In genomic region chr9:32500886-32501285, GRCm38 (mm10) we compare ENCODE assay signal across 14 mouse cellular contexts. TPM values are rescaled to one million over a fixed set of nuclear protein-coding genes. Genes with fewer than 3 reads are reported as not detected.
DNase-seq lines count a peak whose midpoint lies in the region; ATAC-seq and TF ChIP-seq lines count a peak whose summit lies in the region.
"Had no signal": no experiment of that assay in that cellular context is flagged by ENCODE, and none has a peak within 500 bp of the region (broad histone marks: within the 10 kb centered on the region; RNA-seq: fewer than 3 reads in every experiment).

No protein-coding gene starts in this region.

- H3K27ac ChIP-seq in layer of hippocampus, adult 2 months: 0 out of 2 replicates have a peak overlapping the region, but pooled peaks have one; percentile 28
- H3K27ac ChIP-seq in brown adipose tissue, adult 24 weeks (replicated peaks; ENCODE audit: low read depth, low read length): peak overlapping the region; percentile 74
- no peak overlapping the region for H3K27ac ChIP-seq in midbrain, postnatal 0 days (ENCODE audit: low read depth, low read length)
- no peak overlapping the region for H3K27ac ChIP-seq in heart, embryonic 10.5 days
- H3K27ac ChIP-seq: embryonic facial prominence, embryonic 13.5 days; forebrain, embryonic 13.5 days; hindbrain, embryonic 10.5 days; neural tube, embryonic 12.5 days had no signal

- no peak for DNase-seq in layer of hippocampus, adult 2 months (ENCODE audit: low spot score in 2 of 2)
- DNase-seq in layer of hippocampus, postnatal 10 days (ENCODE audit: low spot score in 2 of 2): no peak
- DNase-seq in A20 (ENCODE audit: low read depth, low spot score): peak; percentile 89
- no peak for DNase-seq in adrenal gland, postnatal 4 days (ENCODE audit: low spot score in 2 of 2)
- no peak for DNase-seq in midbrain, postnatal 0 days (ENCODE audit: low spot score)
- DNase-seq in heart, embryonic 10.5 days (ENCODE audit: low spot score): no peak
- DNase-seq: adrenal gland, postnatal 14 days; cerebellum, adult 8-10 months had no signal

- ATAC-seq in midbrain, postnatal 0 days (ENCODE audit: low FRiP score): no peak
- ATAC-seq: forebrain, embryonic 13.5 days had no signal

- H3K9ac ChIP-seq in midbrain, postnatal 0 days (replicated peaks; ENCODE audit: low read length, poor library complexity, severe bottlenecking): no peak overlapping the region
- H3K9ac ChIP-seq: embryonic facial prominence, embryonic 13.5 days; forebrain, embryonic 13.5 days; neural tube, embryonic 12.5 days had no signal

- H3K36me3 ChIP-seq in megakaryocyte, embryonic 14.5 days (replicated peaks; ENCODE audit: low read length): peaks cover 97% of the 10 kb centered on the region
- H3K36me3 ChIP-seq in midbrain, postnatal 0 days (ENCODE audit: insufficient read depth, low read length): no peaks in the 10 kb centered on the region
- H3K36me3 ChIP-seq in heart, embryonic 10.5 days: no peaks in the 10 kb centered on the region
- H3K36me3 ChIP-seq: embryonic facial prominence, embryonic 13.5 days; hindbrain, embryonic 10.5 days; neural tube, embryonic 12.5 days had no signal

- no peaks in the 10 kb centered on the region for H3K9me3 ChIP-seq in megakaryocyte, embryonic 14.5 days
- H3K9me3 ChIP-seq in midbrain, postnatal 0 days (ENCODE audit: low read length): no peaks in the 10 kb centered on the region
- no peaks in the 10 kb centered on the region for H3K9me3 ChIP-seq in heart, embryonic 10.5 days
- H3K9me3 ChIP-seq: embryonic facial prominence, embryonic 13.5 days; forebrain, embryonic 13.5 days; hindbrain, embryonic 10.5 days; neural tube, embryonic 12.5 days had no signal

- no peaks in the 10 kb centered on the region for H3K27me3 ChIP-seq in megakaryocyte, embryonic 14.5 days (replicated peaks)
- H3K27me3 ChIP-seq in midbrain, postnatal 0 days (ENCODE audit: insufficient read depth, low read length): no peaks in the 10 kb centered on the region
- no peaks in the 10 kb centered on the region; the same call in 1 of the 2 replicates for H3K27me3 ChIP-seq in heart, embryonic 10.5 days (ENCODE audit: insufficient read depth, poor library complexity, severe bottlenecking)
- H3K27me3 ChIP-seq: embryonic facial prominence, embryonic 13.5 days; forebrain, embryonic 13.5 days; neural tube, embryonic 12.5 days had no signal

- peaks cover 67% of the 10 kb centered on the region for H3K4me1 ChIP-seq in brown adipose tissue, adult 24 weeks (ENCODE audit: control insufficient read depth, insufficient read depth, insufficient read length, low read length)
- peaks cover 100% of the 10 kb centered on the region for H3K4me1 ChIP-seq in megakaryocyte, embryonic 14.5 days
- H3K4me1 ChIP-seq in midbrain, postnatal 0 days (ENCODE audit: insufficient read depth, low read length): no peaks in the 10 kb centered on the region
- H3K4me1 ChIP-seq in heart, embryonic 10.5 days: peaks cover 32% of the 10 kb centered on the region
- H3K4me1 ChIP-seq: neural tube, embryonic 12.5 days had no signal

- no peak overlapping the region for H3K4me3 ChIP-seq in layer of hippocampus, adult 2 months
- H3K4me3 ChIP-seq in brown adipose tissue, adult 24 weeks (ENCODE audit: insufficient read depth, low read depth, low read length): no peak overlapping the region
- H3K4me3 ChIP-seq in megakaryocyte, embryonic 14.5 days (replicated peaks): peak overlapping the region; percentile 62
- H3K4me3 ChIP-seq in midbrain, postnatal 0 days (ENCODE audit: low read depth, low read length): no peak overlapping the region
- no peak overlapping the region for H3K4me3 ChIP-seq in heart, embryonic 10.5 days
- H3K4me3 ChIP-seq: embryonic facial prominence, embryonic 13.5 days; forebrain, embryonic 13.5 days; hindbrain, embryonic 10.5 days; neural tube, embryonic 12.5 days had no signal

- H3K4me2 ChIP-seq in midbrain, postnatal 0 days (ENCODE audit: low read depth, low read length, poor library complexity, severe bottlenecking): no peak overlapping the region
- H3K4me2 ChIP-seq: embryonic facial prominence, embryonic 13.5 days; forebrain, embryonic 13.5 days; neural tube, embryonic 12.5 days had no signal

- WGBS in midbrain, postnatal 0 days: 90% methylated on average over 8 of the region's 8 CpGs
- WGBS in heart, embryonic 10.5 days: 85% methylated on average over 8 of the region's 8 CpGs

- TF ChIP-seq CTCF in layer of hippocampus, adult 2 months (conservative IDR thresholded peaks at IDR 0.05): no peak
- TF ChIP-seq CTCF in midbrain, postnatal 0 days (IDR thresholded peaks at IDR 0.05): no peak

RNA-seq across cellular contexts. Expression of gene Fli1, which starts 41.8 kb away (rescaled TPM):
- 1 to 10 TPM; 4.0 to 4.3 TPM for total RNA-seq in layer of hippocampus, adult 2 months (2021)
- total RNA-seq in layer of hippocampus, postnatal 10 days (2021): 10 to 100 TPM in 1 of 2 experiments, 1 to 10 TPM in 1; 7.7 to 10.2 TPM
- 11.7 and 19.1 TPM in 2 replicates for polyA plus RNA-seq in brown adipose tissue, adult 24 weeks (2012; ENCODE audit: insufficient read depth, insufficient read length, missing spikeins)
- polyA plus RNA-seq in megakaryocyte, embryonic 14.5 days (2012; ENCODE audit: insufficient read depth, low replicate concordance): 20.8 and 61.7 TPM in 2 replicates
- 10 to 100 TPM; 27.5 to 28.1 TPM for total RNA-seq in adrenal gland, postnatal 4 days (2021)
- total RNA-seq in midbrain, postnatal 0 days (2014; rRNA removed): 8.4 and 9.1 TPM in 2 replicates
- polyA plus RNA-seq in midbrain, postnatal 0 days (2015; fragmentation: Nextera tagmentation; extraction: Ambion mirVana): 5.5 and 5.9 TPM in 2 replicates
- 17.5 and 20.8 TPM in 2 replicates for polyA plus RNA-seq in heart, embryonic 10.5 days (2016; fragmentation: Nextera tagmentation; extraction: Ambion mirVana)

Comparison
In these comparisons a context has a peak if more than half of its experiments do, and no peak if none do; other contexts are left out.
1. H3K27ac ChIP-seq: peak in layer of hippocampus, adult 2 months (single experiment) and brown adipose tissue, adult 24 weeks (single experiment); none in midbrain, postnatal 0 days (single experiment) and heart, embryonic 10.5 days (single experiment).